Mouse (Mus musculus): Measurements from ENCODE around the gene Cog7. TPM values are rescaled to one million over a fixed set of nuclear protein-coding genes. Genes with fewer than 3 reads are reported as not detected.

The Cog7 gene
- polyA plus RNA-seq, 1 experiment: 14.1 TPM

- TF ChIP-seq CTCF (IDR thresholded peaks at IDR 0.05; ENCODE audit: borderline replicate concordance, control insufficient read depth, extremely low read depth, insufficient read depth, low read length, poor library complexity) (no peak), POLR2A (IDR thresholded peaks at IDR 0.05; ENCODE audit: control insufficient read depth, extremely low read depth, insufficient read depth, low read length, poor library complexity) (no peak)
- DNase-seq: no peak
Observed at GRCm38 (mm10) chr7:121971698-121972097, 9.8 kb downstream of the Cog7 start.

GRCm38 (mm10) chr7:121970250-121970649 is 11.3 kb downstream of the Cog7 start:
- peaks cover 5% of the 10 kb centered on the region; the same call in 1 of the 2 replicates for H3K4me1 ChIP-seq (replicated peaks; ENCODE audit: control insufficient read depth, insufficient read depth, low read length)
- H3K4me3 ChIP-seq (ENCODE audit: control insufficient read depth, insufficient read depth, low read length): no peak overlapping the region
- no peak for DNase-seq
- no peaks in the 10 kb centered on the region for H3K36me3 ChIP-seq (ENCODE audit: control insufficient read depth, insufficient read depth, low read length)
- H3K27me3 ChIP-seq (ENCODE audit: control insufficient read depth, insufficient read depth, low read length): no peaks in the 10 kb centered on the region
- TF ChIP-seq POLR2A (IDR thresholded peaks at IDR 0.05; ENCODE audit: control insufficient read depth, extremely low read depth, insufficient read depth, low read length, poor library complexity) (no peak), CTCF (IDR thresholded peaks at IDR 0.05; ENCODE audit: borderline replicate concordance, control insufficient read depth, extremely low read depth, insufficient read depth, low read length, poor library complexity) (no peak)
- H3K27ac ChIP-seq (ENCODE audit: control insufficient read depth, insufficient read depth, low read length): no peak overlapping the region
- 91% methylated on average over 9 of the region's 9 CpGs for WGBS

More at GRCm38 (mm10) chr7:121971698-121972097, 9.8 kb downstream of the Cog7 start:
- 40% methylated on average over 3 of the region's 3 CpGs for WGBS
- no peaks in the 10 kb centered on the region for H3K27me3 ChIP-seq (ENCODE audit: control insufficient read depth, insufficient read depth, low read length)
- no peak overlapping the region for H3K4me3 ChIP-seq (ENCODE audit: control insufficient read depth, insufficient read depth, low read length)
- no peaks in the 10 kb centered on the region for H3K36me3 ChIP-seq (ENCODE audit: control insufficient read depth, insufficient read depth, low read length)
- no peak overlapping the region for H3K27ac ChIP-seq (ENCODE audit: control insufficient read depth, insufficient read depth, low read length)
- peaks cover 5% of the 10 kb centered on the region; the same call in 1 of the 2 replicates for H3K4me1 ChIP-seq (replicated peaks; ENCODE audit: control insufficient read depth, insufficient read depth, low read length)

GRCm38 (mm10) chr7:121968816-121969215 is 12.7 kb downstream of the Cog7 start:
- no peak overlapping the region for H3K4me3 ChIP-seq (ENCODE audit: control insufficient read depth, insufficient read depth, low read length)
- peak; percentile 23 for DNase-seq
- no peaks in the 10 kb centered on the region for H3K36me3 ChIP-seq (ENCODE audit: control insufficient read depth, insufficient read depth, low read length)
- peaks cover 5% of the 10 kb centered on the region; the same call in 1 of the 2 replicates for H3K4me1 ChIP-seq (replicated peaks; ENCODE audit: control insufficient read depth, insufficient read depth, low read length)
- TF ChIP-seq POLR2A (IDR thresholded peaks at IDR 0.05; ENCODE audit: control insufficient read depth, extremely low read depth, insufficient read depth, low read length, poor library complexity) (no peak), CTCF (IDR thresholded peaks at IDR 0.05; ENCODE audit: borderline replicate concordance, control insufficient read depth, extremely low read depth, insufficient read depth, low read length, poor library complexity) (no peak)
- 71% methylated on average over 9 of the region's 9 CpGs for WGBS
- no peak overlapping the region for H3K27ac ChIP-seq (ENCODE audit: control insufficient read depth, insufficient read depth, low read length)
- H3K27me3 ChIP-seq (ENCODE audit: control insufficient read depth, insufficient read depth, low read length): no peaks in the 10 kb centered on the region

GRCm38 (mm10) chr7:121968242-121968641 is 13.3 kb downstream of the Cog7 start:
- 95% methylated on average over 8 of the region's 8 CpGs for WGBS
- H3K27ac ChIP-seq (ENCODE audit: control insufficient read depth, insufficient read depth, low read length): no peak overlapping the region
- no peaks in the 10 kb centered on the region for H3K36me3 ChIP-seq (ENCODE audit: control insufficient read depth, insufficient read depth, low read length)
- peaks cover 5% of the 10 kb centered on the region; the same call in 1 of the 2 replicates for H3K4me1 ChIP-seq (replicated peaks; ENCODE audit: control insufficient read depth, insufficient read depth, low read length)
- no peaks in the 10 kb centered on the region for H3K27me3 ChIP-seq (ENCODE audit: control insufficient read depth, insufficient read depth, low read length)
- no peak for DNase-seq
- H3K4me3 ChIP-seq (ENCODE audit: control insufficient read depth, insufficient read depth, low read length): no peak overlapping the region
- TF ChIP-seq POLR2A (IDR thresholded peaks at IDR 0.05; ENCODE audit: control insufficient read depth, extremely low read depth, insufficient read depth, low read length, poor library complexity): no peak
- TF ChIP-seq CTCF (IDR thresholded peaks at IDR 0.05; ENCODE audit: borderline replicate concordance, control insufficient read depth, extremely low read depth, insufficient read depth, low read length, poor library complexity): no peak

- no peak overlapping the region for H3K27ac ChIP-seq (ENCODE audit: control insufficient read depth, insufficient read depth, low read length)
- H3K36me3 ChIP-seq (ENCODE audit: control insufficient read depth, insufficient read depth, low read length): no peaks in the 10 kb centered on the region
- no peaks in the 10 kb centered on the region for H3K27me3 ChIP-seq (ENCODE audit: control insufficient read depth, insufficient read depth, low read length)
- TF ChIP-seq POLR2A (IDR thresholded peaks at IDR 0.05; ENCODE audit: control insufficient read depth, extremely low read depth, insufficient read depth, low read length, poor library complexity) (no peak), CTCF (IDR thresholded peaks at IDR 0.05; ENCODE audit: borderline replicate concordance, control insufficient read depth, extremely low read depth, insufficient read depth, low read length, poor library complexity) (no peak)
- 88% methylated on average over 7 of the region's 7 CpGs for whole genome bisulfite sequencing
- no peak for DNase-seq
- H3K4me3 ChIP-seq (ENCODE audit: control insufficient read depth, insufficient read depth, low read length): no peak overlapping the region
- H3K4me1 ChIP-seq (replicated peaks; ENCODE audit: control insufficient read depth, insufficient read depth, low read length): peaks cover 5% of the 10 kb centered on the region; the same call in 1 of the 2 replicates
Observed at GRCm38 (mm10) chr7:121966169-121966568, 15.3 kb downstream of the Cog7 start.

GRCm38 (mm10) chr7:121963883-121964398 is 17.6 kb downstream of the Cog7 start:
- Histone ChIP-seq H3K4me1 (replicated peaks; ENCODE audit: control insufficient read depth, insufficient read depth, low read length) (peaks cover 2% of the 10 kb centered on the region; the same call in 1 of the 2 replicates), H3K36me3 (ENCODE audit: control insufficient read depth, insufficient read depth, low read length) (no peaks in the 10 kb centered on the region), H3K27ac (ENCODE audit: control insufficient read depth, insufficient read depth, low read length) (no peak overlapping the region), H3K4me3 (ENCODE audit: control insufficient read depth, insufficient read depth, low read length) (no peak overlapping the region), H3K27me3 (ENCODE audit: control insufficient read depth, insufficient read depth, low read length) (no peaks in the 10 kb centered on the region)
- peak; percentile 22 for DNase-seq
- 83% methylated on average over 6 of the region's 6 CpGs for WGBS
- no peak for TF ChIP-seq CTCF (IDR thresholded peaks at IDR 0.05; ENCODE audit: borderline replicate concordance, control insufficient read depth, extremely low read depth, insufficient read depth, low read length, poor library complexity)
- TF ChIP-seq POLR2A (IDR thresholded peaks at IDR 0.05; ENCODE audit: control insufficient read depth, extremely low read depth, insufficient read depth, low read length, poor library complexity): no peak

All from thymus, adult 2 months (tissue).